Mouse (Mus musculus) liver, embryonic 11.5 days (tissue): Measurements from ENCODE around the gene Nes. TPM values are rescaled to one million over a fixed set of nuclear protein-coding genes. Genes with fewer than 3 reads are reported as not detected.
A peak's percentile ranks its signal among the peaks of the same experiment; 100 is the strongest.

Source experiments
- ATAC-seq: fragments of 200-750 bp; cut with Nextera tagmentation; replicated peaks from 2 replicates; pipeline ENCODE4 v1.8.0; 2017; ENCODE audit warnings: moderate number of reproducible peaks, mild to moderate bottlenecking, moderate TSS enrichment, moderate library complexity; ENCODE audit not compliant: low FRiP score
- DNase-seq: peaks from one replicate; pipeline ENCODE4 v3.0.0-alpha.2; 2017; ENCODE audit warnings: low spot score
- H3K27ac ChIP-seq: fragments of 300-500 bp; sonication (generic); 2 replicates; pipeline ENCODE4 v1.5.1; 2014; ENCODE audit warnings: mild to moderate bottlenecking, low read depth, low read length, control low read depth
- H3K27me3 ChIP-seq: fragments of 300-500 bp; sonication (generic); replicated peaks from 2 replicates; pipeline ENCODE4 v1.6.1; 2014; ENCODE audit warnings: low read length, mixed read lengths; ENCODE audit not compliant: control insufficient read depth, insufficient read depth
- H3K36me3 ChIP-seq: fragments of 300-500 bp; sonication (generic); 2 replicates; pipeline ENCODE4 v1.6.1; 2014; ENCODE audit warnings: mild to moderate bottlenecking, low read length, moderate library complexity, mixed read lengths; ENCODE audit not compliant: control insufficient read depth, insufficient read depth
- H3K4me1 ChIP-seq: fragments of 300-500 bp; sonication (generic); replicated peaks from 2 replicates; pipeline ENCODE4 v1.6.1; 2014; ENCODE audit warnings: low read length, mixed read lengths; ENCODE audit not compliant: control insufficient read depth, insufficient read depth
- H3K4me2 ChIP-seq: fragments of 300-500 bp; sonication (generic); 2 replicates; pipeline ENCODE4 v1.6.1; 2014; ENCODE audit warnings: mild to moderate bottlenecking, control low read depth, moderate library complexity
- H3K4me3 ChIP-seq: fragments of 300-500 bp; sonication (generic); 2 replicates; pipeline ENCODE4 v1.5.1; 2014; ENCODE audit warnings: low read depth, low read length, control low read depth
- H3K9ac ChIP-seq: fragments of 300-500 bp; sonication (generic); 2 replicates; pipeline ENCODE4 v1.6.1; 2014; ENCODE audit warnings: low read depth, low read length, control low read depth
- H3K9me3 ChIP-seq: fragments of 300-500 bp; sonication (generic); 2 replicates; pipeline ENCODE4 v1.6.1; 2016; ENCODE audit warnings: low read length, inconsistent platforms, mixed read lengths; ENCODE audit not compliant: control insufficient read depth
- WGBS: fragments of 180-500 bp; shearing (Covaris S2); extraction: QIAGEN DNeasy Blood & Tissue Kit; methylation state at CpG from one replicate; pipeline ENCODE4 v1.1.7; 2014; 5-methylcytosine and 5-hydroxymethylcytosine counted together
- polyA plus RNA-seq: library from polyadenylated mRNA; unstranded; fragments of >200 nt; fragmentation: Nextera tagmentation; extraction: Ambion mirVana; gene quantifications from 2 replicates; pipeline ENCODE4 v1.2.1, GENCODE M21; 2014

Gene Nes
- 4.9 and 5.8 TPM in 2 replicates for polyA plus RNA-seq

DNA sequence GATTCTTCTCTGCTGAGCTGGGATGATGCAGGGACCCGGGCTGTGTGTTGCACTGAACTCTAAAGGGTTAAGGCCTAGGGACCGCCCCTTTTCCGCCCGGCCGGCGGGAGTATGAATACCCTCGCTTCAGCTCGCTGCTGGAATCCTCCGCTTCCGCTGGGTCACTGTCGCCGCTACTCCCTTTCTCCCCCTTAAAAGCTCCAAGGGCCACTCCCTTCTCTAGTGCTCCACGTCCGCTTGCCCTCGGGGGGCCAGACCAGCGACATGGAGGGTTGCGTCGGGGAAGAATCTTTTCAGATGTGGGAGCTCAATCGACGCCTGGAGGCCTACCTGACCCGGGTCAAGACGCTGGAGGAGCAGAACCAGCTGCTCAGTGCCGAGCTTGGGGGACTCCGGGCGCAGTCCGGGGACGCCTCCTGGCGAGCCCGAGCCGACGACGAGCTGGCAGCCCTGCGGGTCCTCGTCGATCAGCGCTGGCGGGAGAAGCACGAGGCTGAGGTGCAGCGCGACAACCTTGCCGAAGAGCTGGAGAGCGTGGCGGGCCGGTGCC, at the start of gene Nes:
TSS of gene Nes (plus strand) at position 140 of the 550 bp plus-strand sequence.
- peak within 1 kb of the TSS; percentile 77 for H3K4me2 ChIP-seq
- H3K36me3 ChIP-seq, result no peaks in the 10 kb centered on the region
- no peak within 1 kb of the TSS for H3K27ac ChIP-seq
- peaks cover 25% of the 10 kb centered on the region for H3K4me1 ChIP-seq
- H3K4me3 ChIP-seq, result peak within 1 kb of the TSS; percentile 55
- 1% methylated on average over 44 of the region's 44 CpGs for WGBS
- H3K27me3 ChIP-seq, result peaks cover 42% of the 10 kb centered on the region
- DNase-seq (peak; percentile 77), ATAC-seq (peak; percentile 63)
- no peaks in the 10 kb centered on the region for H3K9me3 ChIP-seq
- peak within 1 kb of the TSS; percentile 57 for H3K9ac ChIP-seq

DNA sequence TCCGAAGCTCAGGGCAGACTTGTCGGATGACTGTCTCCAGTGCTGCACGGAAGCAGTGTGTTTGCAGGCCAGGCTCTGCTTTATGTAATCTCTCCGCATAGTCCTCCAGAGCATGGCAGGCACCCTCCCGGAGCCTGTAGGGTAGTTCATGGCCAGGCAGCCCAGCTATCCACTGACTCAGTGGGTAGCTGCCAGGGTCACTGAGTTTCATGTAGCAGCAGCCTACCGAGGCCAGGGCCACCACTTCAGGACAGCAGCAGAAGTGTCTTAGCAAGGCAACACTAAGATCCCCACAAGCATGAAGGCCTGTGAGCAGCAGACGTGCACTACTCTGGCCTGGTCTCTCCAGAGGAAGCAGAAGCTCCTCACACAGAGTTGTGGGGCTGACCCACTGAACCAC, 45.9 kb upstream of the Nes start:
- Histone ChIP-seq H3K4me1 (peaks cover 4% of the 10 kb centered on the region; the same call in 1 of the 2 replicates), H3K9me3 (no peaks in the 10 kb centered on the region), H3K27me3 (no peaks in the 10 kb centered on the region), H3K27ac (no peak overlapping the region), H3K36me3 (peaks cover 35% of the 10 kb centered on the region), H3K9ac (no peak overlapping the region), H3K4me2 (no peak overlapping the region), H3K4me3 (no peak overlapping the region)
- ATAC-seq (no peak), DNase-seq (no peak)
- 92% methylated on average over 7 of the region's 7 CpGs for WGBS

- Histone ChIP-seq H3K9me3 (no peaks in the 10 kb centered on the region), H3K9ac (no peak overlapping the region), H3K4me2 (no peak overlapping the region), H3K27me3 (no peaks in the 10 kb centered on the region), H3K36me3 (peaks cover 30% of the 10 kb centered on the region), H3K4me3 (no peak overlapping the region), H3K27ac (no peak overlapping the region), H3K4me1 (peaks cover 9% of the 10 kb centered on the region)
- 89% methylated on average over 5 of the region's 5 CpGs for WGBS
- DNase-seq (no peak), ATAC-seq (no peak)
These were observed 43.4 kb upstream of the Nes start for GRCm38 (mm10) chr3:87927452-87927851.

GRCm38 (mm10) chr3:87929341-87930077, 41.4 kb upstream of the Nes start:
- Histone ChIP-seq H3K9me3 (no peaks in the 10 kb centered on the region), H3K27me3 (no peaks in the 10 kb centered on the region), H3K9ac (peak overlapping the region; percentile 78), H3K36me3 (peaks cover 23% of the 10 kb centered on the region), H3K4me1 (peaks cover 12% of the 10 kb centered on the region), H3K27ac (peak overlapping the region; percentile 76), H3K4me2 (peak overlapping the region; percentile 88), H3K4me3 (peak overlapping the region; percentile 78)
- no peak for DNase-seq
- ATAC-seq, result peak; percentile 63
- WGBS, result 4% methylated on average over 26 of the region's 26 CpGs

DNA sequence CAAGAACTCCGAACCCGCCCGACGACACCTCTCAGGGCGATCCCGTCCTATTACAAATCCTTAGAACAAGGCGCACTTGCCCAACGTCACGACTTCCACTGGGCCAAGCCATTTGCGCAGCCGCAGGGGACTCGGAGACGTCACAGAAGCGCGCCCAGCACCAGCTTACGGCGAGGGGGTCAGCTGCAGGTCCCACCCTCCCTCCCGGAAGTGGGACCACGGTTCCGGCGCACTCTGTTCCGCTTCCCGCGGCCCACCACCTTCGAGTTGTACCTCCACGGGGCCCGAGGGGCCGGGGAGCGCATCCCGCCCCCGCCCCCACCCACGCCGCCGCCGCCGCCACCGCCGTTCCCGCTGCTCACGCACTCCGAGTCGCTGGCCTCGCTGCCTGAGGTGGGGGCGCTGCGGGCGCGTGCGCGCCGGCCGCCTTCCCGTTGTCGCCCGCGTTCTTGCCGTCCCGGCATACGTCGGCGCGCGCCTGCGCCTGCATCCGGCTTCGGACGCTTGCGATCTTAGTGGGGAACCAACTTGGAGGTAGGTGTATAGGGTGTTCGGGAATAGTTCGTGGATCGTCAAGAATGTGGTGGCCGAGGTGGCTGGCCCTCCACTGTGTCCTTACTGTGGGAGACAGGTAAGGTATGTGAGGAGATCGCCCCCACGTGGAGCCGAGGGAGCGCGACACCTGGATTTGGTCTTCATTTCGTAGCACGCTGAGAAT, 40.6 kb upstream of the Nes start, which contains the start of the genes Isg20l2 and Rrnad1:
TSS of gene Isg20l2 (plus strand) at position 237 of the 718 bp plus-strand sequence.
TSS of gene Rrnad1 (minus strand) at position 640 of the 718 bp plus-strand sequence.
- under 1% methylated on average over 78 of the region's 78 CpGs for WGBS
- Histone ChIP-seq H3K36me3 (peaks cover 21% of the 10 kb centered on the region), H3K9me3 (no peaks in the 10 kb centered on the region), H3K9ac (peak within 1 kb of the TSS; percentile 78), H3K4me1 (peaks cover 12% of the 10 kb centered on the region), H3K4me2 (peak within 1 kb of the TSS; percentile 88), H3K4me3 (peak within 1 kb of the TSS; percentile 78), H3K27ac (peak within 1 kb of the TSS; percentile 76), H3K27me3 (no peaks in the 10 kb centered on the region)
- DNase-seq, result peak; percentile 98
- peak; percentile 95 for ATAC-seq

- ATAC-seq, result no peak
- no peak overlapping the region for H3K27ac ChIP-seq
- H3K4me1 ChIP-seq, result peaks cover 10% of the 10 kb centered on the region
- no peaks in the 10 kb centered on the region for H3K27me3 ChIP-seq
- no peak for DNase-seq
- WGBS, result 83% methylated on average over 5 of the region's 5 CpGs
- H3K4me2 ChIP-seq, result no peak overlapping the region
- no peaks in the 10 kb centered on the region for H3K9me3 ChIP-seq
- peaks cover 39% of the 10 kb centered on the region for H3K36me3 ChIP-seq
- H3K4me3 ChIP-seq, result no peak overlapping the region
- no peak overlapping the region for H3K9ac ChIP-seq
These were observed 36.9 kb upstream of the Nes start for GRCm38 (mm10) chr3:87934026-87934425.

GRCm38 (mm10) chr3:87934501-87934900, 36.4 kb upstream of the Nes start:
- ATAC-seq, result no peak

DNA sequence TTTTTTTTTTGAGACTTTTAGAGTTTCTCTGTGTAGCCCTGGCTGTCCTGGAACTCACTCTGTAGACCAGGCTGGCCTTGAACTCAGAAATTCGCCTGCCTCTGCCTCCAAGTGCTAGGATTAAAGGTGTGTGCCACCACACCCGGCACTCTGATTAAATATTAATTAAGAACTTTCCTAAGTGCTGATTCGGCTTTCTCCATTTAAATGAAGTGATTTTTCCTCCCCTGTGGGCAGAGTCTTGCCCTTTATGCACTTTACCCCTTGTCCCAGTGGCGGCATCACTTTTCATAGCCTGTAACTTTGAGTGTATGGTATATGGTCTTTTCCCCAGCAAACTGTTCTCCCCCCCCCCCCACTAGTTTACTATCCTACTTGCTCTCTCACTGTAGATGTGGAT, 35.7 kb upstream of the Nes start:
- Histone ChIP-seq H3K36me3 (peaks cover 45% of the 10 kb centered on the region), H3K27me3 (no peaks in the 10 kb centered on the region), H3K27ac (no peak overlapping the region), H3K9ac (no peak overlapping the region), H3K4me3 (no peak overlapping the region), H3K4me2 (no peak overlapping the region), H3K4me1 (peaks cover 8% of the 10 kb centered on the region), H3K9me3 (no peaks in the 10 kb centered on the region)
- DNase-seq, result no peak
- no peak for ATAC-seq
- whole genome bisulfite sequencing, result 87% methylated on average over 4 of the region's 4 CpGs

More at GRCm38 (mm10) chr3:87934501-87934900, 36.4 kb upstream of the Nes start:
- no peak overlapping the region for H3K9ac ChIP-seq
- peaks cover 8% of the 10 kb centered on the region for H3K4me1 ChIP-seq
- H3K36me3 ChIP-seq, result peaks cover 42% of the 10 kb centered on the region
- H3K4me2 ChIP-seq, result no peak overlapping the region
- no peak overlapping the region for H3K4me3 ChIP-seq
- H3K27me3 ChIP-seq, result no peaks in the 10 kb centered on the region
- no peaks in the 10 kb centered on the region for H3K9me3 ChIP-seq
- H3K27ac ChIP-seq, result no peak overlapping the region
- 76% methylated on average over 4 of the region's 4 CpGs for WGBS
- DNase-seq, result no peak
